Mouse (Mus musculus): ENCODE measurements at regions not wholly inside any gene's neighbourhood (a gene's known extent, or its start where the extent isn't known, plus 50 kb on each side); places are given as distances from the start of the nearest gene placed in this dataset.

GRCm38 (mm10) chr9:94404551-94404950 lies 133.3 kb downstream of the 1190002N15Rik start:
- TF ChIP-seq CTCF (IDR thresholded peaks at IDR 0.05): no peak
- Histone ChIP-seq H3K9ac (replicated peaks; ENCODE audit: low read length, poor library complexity, severe bottlenecking) (no peak overlapping the region), H3K4me3 (ENCODE audit: low read depth, low read length) (no peak overlapping the region), H3K36me3 (ENCODE audit: insufficient read depth, low read length) (no peaks in the 10 kb centered on the region), H3K27me3 (ENCODE audit: insufficient read depth, low read length) (no peaks in the 10 kb centered on the region), H3K27ac (ENCODE audit: low read depth, low read length) (no peak overlapping the region), H3K4me1 (ENCODE audit: insufficient read depth, low read length) (no peaks in the 10 kb centered on the region), H3K4me2 (ENCODE audit: low read depth, low read length, poor library complexity, severe bottlenecking) (no peak overlapping the region), H3K9me3 (ENCODE audit: low read length) (no peaks in the 10 kb centered on the region)
- ATAC-seq (ENCODE audit: low FRiP score) (no peak), DNase-seq (ENCODE audit: low spot score) (peak; percentile 12)
- WGBS: 88% methylated on average over 6 of the region's 6 CpGs

- DNase-seq (ENCODE audit: low spot score) (no peak), ATAC-seq (ENCODE audit: low FRiP score) (no peak)
- no peak overlapping the region for H3K27ac ChIP-seq (ENCODE audit: low read depth, low read length)
- WGBS: 86% methylated on average over 1 of the region's 1 CpGs
- H3K9ac ChIP-seq (replicated peaks; ENCODE audit: low read length, poor library complexity, severe bottlenecking): no peak overlapping the region
- no peak for TF ChIP-seq CTCF (IDR thresholded peaks at IDR 0.05)
- H3K4me1 ChIP-seq (ENCODE audit: insufficient read depth, low read length): no peaks in the 10 kb centered on the region
- H3K4me3 ChIP-seq (ENCODE audit: low read depth, low read length): no peak overlapping the region
- no peaks in the 10 kb centered on the region for H3K27me3 ChIP-seq (ENCODE audit: insufficient read depth, low read length)
- H3K36me3 ChIP-seq (ENCODE audit: insufficient read depth, low read length): no peaks in the 10 kb centered on the region
- no peak overlapping the region for H3K4me2 ChIP-seq (ENCODE audit: low read depth, low read length, poor library complexity, severe bottlenecking)
- H3K9me3 ChIP-seq (ENCODE audit: low read length): no peaks in the 10 kb centered on the region
Measured at GRCm38 (mm10) chr9:94400596-94400995, 137.3 kb downstream of the 1190002N15Rik start.

GRCm38 (mm10) chr9:94395215-94395614 lies 142.7 kb downstream of the 1190002N15Rik start:
- DNase-seq (ENCODE audit: low spot score) (peak; percentile 66), ATAC-seq (ENCODE audit: low FRiP score) (peak; percentile 44; the same call in 1 of the 2 replicates)
- Histone ChIP-seq H3K27ac (ENCODE audit: low read depth, low read length) (no peak overlapping the region), H3K9ac (replicated peaks; ENCODE audit: low read length, poor library complexity, severe bottlenecking) (no peak overlapping the region), H3K4me1 (ENCODE audit: insufficient read depth, low read length) (no peaks in the 10 kb centered on the region), H3K4me3 (ENCODE audit: low read depth, low read length) (no peak overlapping the region), H3K9me3 (ENCODE audit: low read length) (no peaks in the 10 kb centered on the region), H3K4me2 (ENCODE audit: low read depth, low read length, poor library complexity, severe bottlenecking) (no peak overlapping the region), H3K36me3 (ENCODE audit: insufficient read depth, low read length) (no peaks in the 10 kb centered on the region), H3K27me3 (ENCODE audit: insufficient read depth, low read length) (no peaks in the 10 kb centered on the region)
- 53% methylated on average over 5 of the region's 5 CpGs for WGBS
- no peak for TF ChIP-seq CTCF (IDR thresholded peaks at IDR 0.05)

- H3K4me2 ChIP-seq (ENCODE audit: low read depth, low read length, poor library complexity, severe bottlenecking): no peak overlapping the region
- H3K4me3 ChIP-seq (ENCODE audit: low read depth, low read length): no peak overlapping the region
- no peaks in the 10 kb centered on the region for H3K4me1 ChIP-seq (ENCODE audit: insufficient read depth, low read length)
- no peaks in the 10 kb centered on the region for H3K27me3 ChIP-seq (ENCODE audit: insufficient read depth, low read length)
- no peaks in the 10 kb centered on the region for H3K36me3 ChIP-seq (ENCODE audit: insufficient read depth, low read length)
- TF ChIP-seq CTCF (IDR thresholded peaks at IDR 0.05): no peak
- H3K9ac ChIP-seq (replicated peaks; ENCODE audit: low read length, poor library complexity, severe bottlenecking): no peak overlapping the region
- ATAC-seq (ENCODE audit: low FRiP score) (no peak), DNase-seq (ENCODE audit: low spot score) (no peak)
- no peaks in the 10 kb centered on the region for H3K9me3 ChIP-seq (ENCODE audit: low read length)
- H3K27ac ChIP-seq (ENCODE audit: low read depth, low read length): no peak overlapping the region
Measured at GRCm38 (mm10) chr9:94386190-94386589, 151.7 kb downstream of the 1190002N15Rik start.

GRCm38 (mm10) chr9:94382293-94382692 lies 155.6 kb downstream of the 1190002N15Rik start:
- H3K9ac ChIP-seq (replicated peaks; ENCODE audit: low read length, poor library complexity, severe bottlenecking): no peak overlapping the region
- H3K9me3 ChIP-seq (ENCODE audit: low read length): no peaks in the 10 kb centered on the region
- peak; percentile 73 for DNase-seq (ENCODE audit: low spot score)
- H3K4me2 ChIP-seq (ENCODE audit: low read depth, low read length, poor library complexity, severe bottlenecking): no peak overlapping the region
- no peaks in the 10 kb centered on the region for H3K36me3 ChIP-seq (ENCODE audit: insufficient read depth, low read length)
- no peak overlapping the region for H3K27ac ChIP-seq (ENCODE audit: low read depth, low read length)
- no peak for TF ChIP-seq CTCF (IDR thresholded peaks at IDR 0.05)
- no peaks in the 10 kb centered on the region for H3K27me3 ChIP-seq (ENCODE audit: insufficient read depth, low read length)
- no peaks in the 10 kb centered on the region for H3K4me1 ChIP-seq (ENCODE audit: insufficient read depth, low read length)
- H3K4me3 ChIP-seq (ENCODE audit: low read depth, low read length): no peak overlapping the region
- ATAC-seq (ENCODE audit: low FRiP score): no peak
- whole genome bisulfite sequencing: 92% methylated on average over 2 of the region's 2 CpGs

- Histone ChIP-seq H3K9ac (replicated peaks; ENCODE audit: low read length, poor library complexity, severe bottlenecking) (no peak overlapping the region), H3K27me3 (ENCODE audit: insufficient read depth, low read length) (no peaks in the 10 kb centered on the region), H3K36me3 (ENCODE audit: insufficient read depth, low read length) (no peaks in the 10 kb centered on the region), H3K27ac (ENCODE audit: low read depth, low read length) (no peak overlapping the region), H3K4me1 (ENCODE audit: insufficient read depth, low read length) (no peaks in the 10 kb centered on the region), H3K9me3 (ENCODE audit: low read length) (no peaks in the 10 kb centered on the region), H3K4me3 (ENCODE audit: low read depth, low read length) (no peak overlapping the region), H3K4me2 (ENCODE audit: low read depth, low read length, poor library complexity, severe bottlenecking) (no peak overlapping the region)
- no peak for TF ChIP-seq CTCF (IDR thresholded peaks at IDR 0.05)
- ATAC-seq (ENCODE audit: low FRiP score) (0 out of 2 replicates have a peak, but pooled peaks have one; percentile 44), DNase-seq (ENCODE audit: low spot score) (peak; percentile 79)
- WGBS: 32% methylated on average over 5 of the region's 5 CpGs
Measured at GRCm38 (mm10) chr9:94378835-94379234, 159.0 kb downstream of the 1190002N15Rik start.

Measured in midbrain, postnatal 0 days (tissue).